Mouse (Mus musculus): Measurements from ENCODE around the gene Tspear. TPM values are rescaled to one million over a fixed set of nuclear protein-coding genes. Genes with fewer than 3 reads are reported as not detected.
A peak's percentile ranks its signal among the peaks of the same experiment; 100 is the strongest.

Tspear gene
- polyA plus RNA-seq, 1 experiment from 2014 or later, result 0.59 TPM

DNA sequence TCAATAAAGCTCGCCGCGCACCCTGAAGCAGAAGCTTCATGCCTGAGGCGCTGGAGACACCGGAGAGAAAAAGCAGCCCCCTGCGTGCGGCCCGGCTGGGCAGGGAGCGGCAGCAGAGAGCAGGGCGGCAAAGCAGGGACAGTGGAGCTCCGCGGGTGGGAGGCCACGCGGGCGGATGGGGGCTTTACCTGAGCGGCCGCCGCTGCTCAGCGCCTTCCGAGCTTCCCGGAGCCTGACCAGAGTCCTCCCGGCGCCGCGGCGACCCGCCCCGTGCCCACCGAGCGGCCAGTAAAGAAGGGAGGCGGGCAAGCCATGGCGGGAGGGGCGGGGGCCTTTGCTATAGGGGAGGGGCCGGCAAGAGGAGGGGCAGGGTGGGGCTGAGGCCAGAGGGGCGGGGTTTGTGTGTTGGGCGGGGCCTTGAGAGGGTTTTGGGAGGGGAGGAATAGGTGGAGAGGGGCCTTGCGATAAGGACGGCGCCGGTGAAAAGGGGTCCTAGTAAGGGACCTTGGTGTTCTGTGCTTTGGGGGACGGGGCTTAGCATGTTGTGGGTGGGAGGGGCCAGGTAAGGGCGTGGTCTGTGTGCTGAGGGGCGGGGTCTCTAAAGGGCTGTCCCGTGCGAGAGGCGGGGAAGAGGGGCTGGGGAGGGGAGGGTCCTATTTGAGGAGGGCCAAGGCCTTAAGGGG is 216.0 kb downstream of the Tspear start, which contains the start of gene Lrrc3:
Gene Lrrc3, minus strand, starts transcription at position 326 of the 683 bp plus-strand sequence.
- peak; percentile 86 for DNase-seq (ENCODE audit: low spot score)

DNA sequence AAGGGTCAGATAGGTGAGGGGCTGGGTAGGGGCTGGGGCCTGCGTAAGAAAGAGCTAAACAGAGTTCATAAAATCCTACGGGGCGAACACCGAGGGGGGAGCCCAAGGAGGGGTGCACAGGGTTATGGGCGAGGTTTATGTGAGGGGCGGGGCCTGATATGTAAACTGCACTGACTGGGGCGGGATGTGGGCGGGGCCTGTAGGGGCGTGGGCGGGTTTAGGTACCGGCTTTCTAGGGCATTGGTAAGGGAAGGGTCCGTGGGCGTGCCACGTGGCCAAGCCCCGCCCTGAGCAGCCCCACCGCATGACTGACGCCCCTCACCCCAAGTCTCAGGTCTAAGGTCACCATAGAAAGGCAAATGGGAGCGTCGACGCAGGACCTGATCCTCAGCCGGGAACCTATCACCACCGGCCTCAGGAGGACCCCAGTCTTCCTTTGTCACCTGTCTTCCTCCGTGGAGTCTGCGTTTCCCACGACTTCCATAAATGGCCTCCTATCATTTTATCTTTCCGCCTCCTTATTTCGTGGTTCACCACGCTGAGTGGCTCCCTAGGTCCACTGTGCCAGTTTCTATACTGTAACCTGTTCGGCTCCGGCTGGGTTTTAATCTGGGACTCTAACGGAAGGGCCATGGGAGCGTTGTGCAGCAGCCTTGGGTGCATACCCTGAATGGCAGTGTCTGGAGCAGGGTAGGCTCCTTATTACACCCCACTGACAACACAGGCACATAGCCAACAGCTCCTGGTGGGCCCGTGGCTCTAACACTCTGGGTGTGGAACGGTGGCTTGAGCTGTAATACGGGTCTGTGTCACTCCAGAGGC is 216.7 kb downstream of the Tspear start:
- WGBS, result 8% methylated on average over 35 of the region's 35 CpGs

More for the DNA sequence above, 216.0 kb downstream of the Tspear start, which contains the start of gene Lrrc3:
- H3K36me3 ChIP-seq, result no peaks in the 10 kb centered on the region
- H3K4me3 ChIP-seq, result peak within 1 kb of the TSS; percentile 66
- no peaks in the 10 kb centered on the region for H3K9me3 ChIP-seq (replicated peaks)
- peak within 1 kb of the TSS; percentile 74 for H3K27ac ChIP-seq
- peaks cover 23% of the 10 kb centered on the region for H3K4me1 ChIP-seq
- H3K27me3 ChIP-seq (ENCODE audit: low read depth, poor library complexity, severe bottlenecking), result peaks cover 27% of the 10 kb centered on the region
- 1% methylated on average over 45 of the region's 46 CpGs for WGBS

DNA sequence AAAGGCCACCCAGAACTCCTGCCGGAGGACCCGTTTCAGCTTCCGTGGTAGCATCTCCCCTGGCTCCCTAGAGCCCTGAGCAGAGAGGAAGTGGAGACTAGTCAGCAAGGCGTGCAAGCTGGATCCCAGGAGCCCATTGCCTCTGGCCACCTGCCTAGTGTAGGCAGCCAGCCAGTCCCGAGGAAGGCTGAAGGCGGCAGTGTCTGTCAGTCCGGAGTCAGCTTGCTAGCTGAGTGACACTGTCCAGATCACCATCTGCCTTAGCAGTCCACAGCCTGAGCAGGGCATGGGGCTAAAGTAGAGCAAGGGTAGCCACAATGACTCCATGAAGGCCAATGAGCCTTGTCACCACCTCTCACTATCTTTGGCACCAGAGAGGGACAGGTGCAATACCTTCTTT is 226.2 kb downstream of the Tspear start:
- H3K27me3 ChIP-seq (ENCODE audit: low read depth, poor library complexity, severe bottlenecking), result no peaks in the 10 kb centered on the region
- H3K36me3 ChIP-seq, result no peaks in the 10 kb centered on the region
- 0 out of 2 replicates have a peak, but pooled peaks cover 8% of the 10 kb centered on the region for H3K4me1 ChIP-seq
- no peak overlapping the region for H3K4me3 ChIP-seq
- no peaks in the 10 kb centered on the region for H3K9me3 ChIP-seq (replicated peaks)
- DNase-seq (ENCODE audit: low spot score), result no peak
- no peak overlapping the region for H3K27ac ChIP-seq
- WGBS, result 60% methylated on average over 7 of the region's 7 CpGs

More for the DNA sequence above, 216.7 kb downstream of the Tspear start:
- H3K36me3 ChIP-seq, result no peaks in the 10 kb centered on the region
- H3K27me3 ChIP-seq (ENCODE audit: low read depth, poor library complexity, severe bottlenecking), result peaks cover 27% of the 10 kb centered on the region
- DNase-seq (ENCODE audit: low spot score), result peak; percentile 85
- H3K4me1 ChIP-seq, result peaks cover 23% of the 10 kb centered on the region
- no peaks in the 10 kb centered on the region for H3K9me3 ChIP-seq (replicated peaks)
- peak overlapping the region; percentile 66 for H3K4me3 ChIP-seq
- peak overlapping the region; percentile 74; the same call in 1 of the 2 replicates for H3K27ac ChIP-seq

DNA sequence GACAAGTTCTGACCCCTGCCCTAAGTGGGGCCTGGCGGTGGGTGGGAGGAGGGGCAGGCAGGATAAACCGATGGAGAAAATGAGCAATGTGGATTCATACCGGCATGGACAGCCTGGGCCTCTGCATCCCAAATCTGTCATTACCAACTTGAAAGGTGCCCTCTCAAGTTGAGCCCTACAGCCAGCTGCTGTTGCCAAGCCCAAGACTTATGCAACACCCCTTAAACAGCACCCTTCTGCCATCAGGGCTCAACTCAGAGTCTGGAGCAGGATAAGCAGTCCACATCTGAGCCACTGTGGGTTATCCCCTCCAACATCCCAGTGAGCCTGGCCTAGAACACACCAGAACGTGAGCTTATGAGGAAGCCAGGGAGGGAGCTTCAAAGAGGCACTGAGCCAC is 226.9 kb downstream of the Tspear start:
- WGBS, result 64% methylated on average over 4 of the region's 4 CpGs
- DNase-seq (ENCODE audit: low spot score), result no peak
- Histone ChIP-seq H3K27ac (no peak overlapping the region), H3K9me3 (replicated peaks) (no peaks in the 10 kb centered on the region), H3K4me1 (0 out of 2 replicates have a peak, but pooled peaks cover 8% of the 10 kb centered on the region), H3K36me3 (no peaks in the 10 kb centered on the region), H3K27me3 (ENCODE audit: low read depth, poor library complexity, severe bottlenecking) (no peaks in the 10 kb centered on the region), H3K4me3 (no peak overlapping the region)

DNA sequence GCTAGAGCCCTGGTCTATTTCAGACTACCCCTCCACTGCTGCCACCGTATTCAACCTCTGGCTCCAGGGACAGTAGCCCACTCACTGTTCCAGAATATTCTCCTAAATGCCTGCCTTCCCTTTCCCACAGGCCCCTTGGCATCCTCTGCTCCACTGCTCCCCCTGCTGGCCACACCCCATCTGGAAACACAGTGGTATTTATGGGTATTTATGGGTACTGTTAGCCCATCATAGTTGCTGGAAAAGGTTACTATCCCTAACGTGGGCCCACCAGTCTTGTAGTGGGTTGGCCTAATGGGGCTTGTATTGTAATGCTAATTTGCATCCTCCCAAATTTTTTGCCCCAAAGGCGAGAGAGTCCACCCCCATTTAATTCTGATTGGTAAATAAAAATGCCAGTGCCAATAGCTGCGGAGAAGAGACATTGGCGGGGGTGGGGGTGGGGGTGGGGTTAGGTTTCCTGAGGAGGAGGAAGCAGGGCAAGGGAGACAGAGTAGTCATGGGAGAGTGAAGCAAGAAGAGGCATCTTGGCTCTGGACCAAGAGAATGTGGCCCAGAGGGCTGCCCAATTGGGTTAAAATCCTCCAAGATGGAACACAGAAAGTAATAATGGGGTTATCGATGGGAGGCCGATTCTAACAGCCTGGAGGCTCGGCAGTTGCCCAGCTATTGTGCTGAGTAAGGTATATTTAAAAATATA is 230.4 kb downstream of the Tspear start:
- Histone ChIP-seq H3K36me3 (no peaks in the 10 kb centered on the region), H3K27me3 (ENCODE audit: low read depth, poor library complexity, severe bottlenecking) (no peaks in the 10 kb centered on the region), H3K4me3 (no peak overlapping the region), H3K4me1 (0 out of 2 replicates have a peak, but pooled peaks cover 8% of the 10 kb centered on the region), H3K27ac (no peak overlapping the region), H3K9me3 (replicated peaks) (no peaks in the 10 kb centered on the region)
- DNase-seq (ENCODE audit: low spot score), result peak; percentile 68
- WGBS, result 69% methylated on average over 8 of the region's 8 CpGs

GRCm38 (mm10) chr10:77921009-77921408 is 234.6 kb downstream of the Tspear start:
- Histone ChIP-seq H3K9me3 (replicated peaks) (no peaks in the 10 kb centered on the region), H3K36me3 (no peaks in the 10 kb centered on the region), H3K27ac (no peak overlapping the region), H3K4me1 (0 out of 2 replicates have a peak, but pooled peaks cover 4% of the 10 kb centered on the region), H3K27me3 (ENCODE audit: low read depth, poor library complexity, severe bottlenecking) (no peaks in the 10 kb centered on the region), H3K4me3 (no peak overlapping the region)
- DNase-seq (ENCODE audit: low spot score), result no peak
- 81% methylated on average over 5 of the region's 5 CpGs for WGBS

GRCm38 (mm10) chr10:77922681-77923080 is 236.3 kb downstream of the Tspear start:
- WGBS, result 79% methylated on average over 4 of the region's 4 CpGs
- Histone ChIP-seq H3K36me3 (no peaks in the 10 kb centered on the region), H3K4me3 (no peak overlapping the region), H3K27me3 (ENCODE audit: low read depth, poor library complexity, severe bottlenecking) (no peaks in the 10 kb centered on the region), H3K27ac (no peak overlapping the region), H3K9me3 (replicated peaks) (no peaks in the 10 kb centered on the region), H3K4me1 (0 out of 2 replicates have a peak, but pooled peaks cover 4% of the 10 kb centered on the region)
- DNase-seq (ENCODE audit: low spot score), result no peak

DNA sequence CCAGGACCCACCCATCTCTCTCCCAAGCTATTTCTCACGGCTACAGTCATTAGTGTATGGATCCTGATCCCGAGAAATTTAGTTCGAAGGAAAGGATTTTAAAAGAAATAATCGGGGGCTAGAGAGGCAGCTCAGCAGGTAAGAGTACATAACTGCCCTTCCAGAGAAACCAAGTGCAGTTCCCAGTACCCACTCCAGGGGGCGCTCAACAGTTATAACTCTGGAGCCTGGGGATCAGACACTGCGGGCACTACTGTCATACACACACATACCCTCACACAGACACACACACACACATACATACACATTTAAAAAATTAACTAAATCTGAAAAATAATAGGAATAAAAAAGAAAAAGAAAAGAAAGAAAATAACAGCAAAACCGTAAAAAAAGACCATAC is 239.8 kb downstream of the Tspear start:
- peak; percentile 58 for DNase-seq (ENCODE audit: low spot score)

GRCm38 (mm10) chr10:77927375-77927774 is 241.0 kb downstream of the Tspear start:
- Histone ChIP-seq H3K9me3 (replicated peaks) (no peaks in the 10 kb centered on the region), H3K4me1 (0 out of 2 replicates have a peak, but pooled peaks cover 4% of the 10 kb centered on the region), H3K27ac (no peak overlapping the region), H3K27me3 (ENCODE audit: low read depth, poor library complexity, severe bottlenecking) (no peaks in the 10 kb centered on the region), H3K4me3 (no peak overlapping the region), H3K36me3 (no peaks in the 10 kb centered on the region)
- 90% methylated on average over 10 of the region's 10 CpGs for WGBS
- DNase-seq (ENCODE audit: low spot score), result no peak

More for the DNA sequence above, 239.8 kb downstream of the Tspear start:
- Histone ChIP-seq H3K27me3 (ENCODE audit: low read depth, poor library complexity, severe bottlenecking) (no peaks in the 10 kb centered on the region), H3K36me3 (no peaks in the 10 kb centered on the region), H3K27ac (no peak overlapping the region), H3K4me3 (no peak overlapping the region), H3K4me1 (0 out of 2 replicates have a peak, but pooled peaks cover 4% of the 10 kb centered on the region), H3K9me3 (replicated peaks) (no peaks in the 10 kb centered on the region)
- WGBS, result 53% methylated on average over 7 of the region's 7 CpGs

MicroRNA genes within 50 kb of the gene (microRNA counts, 519-probe panel; counts per million panel counts)
- 684 counts per million, percentile 72 among the panel's probes with 10 or more counts for microRNA mmu-miR-1930

Small RNAs within 50 kb of the gene (microRNA-seq; reads per million reads assigned to microRNA genes)
- gene Mir1930, result 27.0 reads per million, percentile 33 among the genes with 10 or more reads in this experiment

Other genes with a start within 250 kb of the Tspear start
- gene Fam207a, start 170.8 kb upstream of the Tspear start, polyA plus RNA-seq (2016; fragmentation: Nextera tagmentation; extraction: Ambion mirVana), result 51.0 and 51.8 TPM in 2 replicates
- gene Itgb2, start 156.3 kb upstream of the Tspear start, polyA plus RNA-seq (2016; fragmentation: Nextera tagmentation; extraction: Ambion mirVana), result 0.75 and 0.85 TPM in 2 replicates
- 64.0 and 73.7 TPM in 2 replicates for gene Pttg1ip, start 104.8 kb upstream of the Tspear start, polyA plus RNA-seq (2016; fragmentation: Nextera tagmentation; extraction: Ambion mirVana)
- 400 and 420 TPM in 2 replicates for gene Sumo3, start 80.5 kb upstream of the Tspear start, polyA plus RNA-seq (2016; fragmentation: Nextera tagmentation; extraction: Ambion mirVana)
- gene Gm49325, start 80.4 kb upstream of the Tspear start, polyA plus RNA-seq (2016; fragmentation: Nextera tagmentation; extraction: Ambion mirVana), result 1.6 and 1.7 TPM in 2 replicates
- 98.4 and 104 TPM in 2 replicates for gene Ube2g2, start 64.3 kb upstream of the Tspear start, polyA plus RNA-seq (2016; fragmentation: Nextera tagmentation; extraction: Ambion mirVana)
- gene Gm19402, start 4.2 kb downstream of the Tspear start, polyA plus RNA-seq (2016; fragmentation: Nextera tagmentation; extraction: Ambion mirVana), result not detected in 2 replicates
- gene Gm9508, start 10.7 kb downstream of the Tspear start, polyA plus RNA-seq (2016; fragmentation: Nextera tagmentation; extraction: Ambion mirVana), result not detected in 2 replicates
- gene Gm10272, start 20.1 kb downstream of the Tspear start, polyA plus RNA-seq (2016; fragmentation: Nextera tagmentation; extraction: Ambion mirVana), result not detected in 2 replicates
- gene Gm10024, start 24.9 kb downstream of the Tspear start, polyA plus RNA-seq (2016; fragmentation: Nextera tagmentation; extraction: Ambion mirVana), result not detected in 2 replicates
- gene Gm10142, start 29.2 kb downstream of the Tspear start, polyA plus RNA-seq (2016; fragmentation: Nextera tagmentation; extraction: Ambion mirVana), result not detected in 2 replicates
- gene Krtap12-1, start 34.0 kb downstream of the Tspear start, polyA plus RNA-seq (2016; fragmentation: Nextera tagmentation; extraction: Ambion mirVana), result not detected in 2 replicates
- not detected in 2 replicates for gene Gm10100, start 39.9 kb downstream of the Tspear start, polyA plus RNA-seq (2016; fragmentation: Nextera tagmentation; extraction: Ambion mirVana)
- gene Gm18596, start 56.1 kb downstream of the Tspear start, polyA plus RNA-seq (2016; fragmentation: Nextera tagmentation; extraction: Ambion mirVana), result not detected in 2 replicates
- not detected in 2 replicates for gene Gm9736, start 64.8 kb downstream of the Tspear start, polyA plus RNA-seq (2016; fragmentation: Nextera tagmentation; extraction: Ambion mirVana)
- not detected in 2 replicates for gene Gm3233, start 73.1 kb downstream of the Tspear start, polyA plus RNA-seq (2016; fragmentation: Nextera tagmentation; extraction: Ambion mirVana)
- not detected in 2 replicates for gene Gm3238, start 84.8 kb downstream of the Tspear start, polyA plus RNA-seq (2016; fragmentation: Nextera tagmentation; extraction: Ambion mirVana)
- gene Gm7138, start 90.4 kb downstream of the Tspear start, polyA plus RNA-seq (2016; fragmentation: Nextera tagmentation; extraction: Ambion mirVana), result not detected in 2 replicates
- not detected in 2 replicates for gene Gm3250, start 96.0 kb downstream of the Tspear start, polyA plus RNA-seq (2016; fragmentation: Nextera tagmentation; extraction: Ambion mirVana)
- gene Gm7137, start 101.6 kb downstream of the Tspear start, polyA plus RNA-seq (2016; fragmentation: Nextera tagmentation; extraction: Ambion mirVana), result not detected in 2 replicates
- gene Gm9639, start 108.5 kb downstream of the Tspear start, polyA plus RNA-seq (2016; fragmentation: Nextera tagmentation; extraction: Ambion mirVana), result not detected in 2 replicates
- not detected in 2 replicates for gene Gm19668, start 112.6 kb downstream of the Tspear start, polyA plus RNA-seq (2016; fragmentation: Nextera tagmentation; extraction: Ambion mirVana)
- gene Gm9507, start 125.3 kb downstream of the Tspear start, polyA plus RNA-seq (2016; fragmentation: Nextera tagmentation; extraction: Ambion mirVana), result not detected in 2 replicates
- not detected in 2 replicates for gene Gm2696, start 128.1 kb downstream of the Tspear start, polyA plus RNA-seq (2016; fragmentation: Nextera tagmentation; extraction: Ambion mirVana)
- not detected in 2 replicates for gene Krtap10-4, start 140.5 kb downstream of the Tspear start, polyA plus RNA-seq (2016; fragmentation: Nextera tagmentation; extraction: Ambion mirVana)
- not detected in 2 replicates for gene Krtap10-10, start 149.4 kb downstream of the Tspear start, polyA plus RNA-seq (2016; fragmentation: Nextera tagmentation; extraction: Ambion mirVana)
- not detected in 2 replicates for gene Gm36176, start 160.2 kb downstream of the Tspear start, polyA plus RNA-seq (2016; fragmentation: Nextera tagmentation; extraction: Ambion mirVana)
- gene Gm10318, start 166.3 kb downstream of the Tspear start, polyA plus RNA-seq (2016; fragmentation: Nextera tagmentation; extraction: Ambion mirVana), result not detected in 2 replicates
- gene Gm3285, start 175.4 kb downstream of the Tspear start, polyA plus RNA-seq (2016; fragmentation: Nextera tagmentation; extraction: Ambion mirVana), result not detected in 2 replicates
- gene Lrrc3, start 216.0 kb downstream of the Tspear start, polyA plus RNA-seq (2016; fragmentation: Nextera tagmentation; extraction: Ambion mirVana), result 1.5 and 1.7 TPM in 2 replicates

Data from limb, embryonic 10.5 days (tissue).